Mouse (Mus musculus) neural tube, embryonic 12.5 days (tissue): Measurements from ENCODE around the gene Kank4. TPM values are rescaled to one million over a fixed set of nuclear protein-coding genes. Genes with fewer than 3 reads are reported as not detected.

ENCODE experiments used
- ATAC-seq: fragments of 200-750 bp; cut with Nextera tagmentation; 2 replicates; pipeline ENCODE4 v1.8.0; 2017; ENCODE audit warnings: low read depth, mild to moderate bottlenecking, moderate TSS enrichment, moderate library complexity; ENCODE audit not compliant: low FRiP score
- H3K27ac ChIP-seq: fragments of 300-500 bp; sonication (generic); 2 replicates; pipeline ENCODE4 v1.5.1; 2016
- H3K27me3 ChIP-seq: fragments of 300-500 bp; sonication (generic); replicated peaks from 2 replicates; pipeline ENCODE4 v1.6.1; 2016; ENCODE audit warnings: mild to moderate bottlenecking
- H3K36me3 ChIP-seq: fragments of 300-500 bp; sonication (generic); 2 replicates; pipeline ENCODE4 v1.6.1; 2016; ENCODE audit warnings: mild to moderate bottlenecking
- H3K4me1 ChIP-seq: fragments of 300-500 bp; sonication (generic); 2 replicates; pipeline ENCODE4 v1.6.1; 2016
- H3K4me2 ChIP-seq: fragments of 300-500 bp; sonication (generic); replicated peaks from 2 replicates; pipeline ENCODE4 v1.6.1; 2016; ENCODE audit warnings: mild to moderate bottlenecking
- H3K4me3 ChIP-seq: fragments of 300-500 bp; sonication (generic); 2 replicates; pipeline ENCODE4 v1.5.1; 2016
- H3K9ac ChIP-seq: fragments of 300-500 bp; sonication (generic); 2 replicates; pipeline ENCODE4 v1.6.1; 2016; ENCODE audit warnings: mild to moderate bottlenecking
- H3K9me3 ChIP-seq: fragments of 300-500 bp; sonication (generic); 2 replicates; pipeline ENCODE4 v1.6.1; 2016; ENCODE audit warnings: mild to moderate bottlenecking
- WGBS: fragments of 180-500 bp; shearing (Covaris S2); methylation state at CpG from one replicate; pipeline ENCODE4 v1.1.7; 2016; 5-methylcytosine and 5-hydroxymethylcytosine counted together
- polyA plus RNA-seq: library from polyadenylated mRNA; unstranded; fragments of >200 nt; fragmentation: Nextera tagmentation; extraction: Ambion mirVana; gene quantifications from 2 replicates; pipeline ENCODE4 v1.2.1, GENCODE M21; 2016

Kank4 gene
- polyA plus RNA-seq, 1 experiment from 2014 or later, result 0.53 TPM

DNA sequence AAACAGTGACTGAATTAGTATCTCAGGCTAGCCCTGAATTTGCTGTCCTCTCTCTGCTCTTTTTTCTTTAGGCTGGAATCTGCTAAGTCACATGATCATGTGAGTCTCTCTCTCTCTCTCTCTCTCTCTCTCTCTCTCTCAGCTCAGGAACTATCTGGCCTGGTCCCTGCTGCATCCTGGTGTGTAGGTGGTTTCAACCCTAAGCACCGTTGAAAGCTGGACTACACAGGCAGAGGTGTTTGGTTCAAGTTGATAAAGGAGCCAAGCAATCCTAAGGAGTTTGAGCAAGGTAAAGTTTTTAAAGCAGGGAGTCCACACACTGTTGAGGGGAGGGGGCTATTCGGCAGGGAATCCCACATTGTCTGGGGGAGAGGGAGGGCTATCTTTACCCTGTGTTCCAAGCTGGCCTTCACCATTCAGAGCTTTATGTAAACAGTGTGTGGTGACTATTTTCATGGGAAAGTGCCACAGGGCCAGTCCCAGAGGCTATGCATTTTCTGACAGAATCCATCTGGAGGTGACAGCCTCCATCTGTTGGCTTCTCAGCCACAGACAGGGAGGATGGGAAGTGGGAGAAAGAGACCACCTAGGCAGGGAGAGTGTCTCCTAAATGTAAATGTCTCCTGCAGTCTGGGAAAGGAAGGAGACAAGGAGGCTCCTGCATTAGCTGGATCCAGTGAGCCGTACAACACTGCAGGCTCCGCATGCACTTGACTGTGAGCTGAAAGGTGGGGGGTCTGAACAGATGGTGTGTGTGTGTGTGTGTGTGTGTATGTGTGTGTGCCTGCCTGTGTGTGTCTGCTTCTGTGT, 59.1 kb downstream of the Kank4 start:
- 66% methylated on average over 4 of the region's 4 CpGs for WGBS
- H3K9ac ChIP-seq, result no peak overlapping the region
- peaks cover 15% of the 10 kb centered on the region; the same call in 1 of the 2 replicates for H3K4me1 ChIP-seq
- no peaks in the 10 kb centered on the region for H3K36me3 ChIP-seq
- H3K27me3 ChIP-seq, result no peaks in the 10 kb centered on the region
- H3K9me3 ChIP-seq, result no peaks in the 10 kb centered on the region
- no peak overlapping the region for H3K27ac ChIP-seq
- ATAC-seq, result peak; percentile 45; the same call in 1 of the 2 replicates
- H3K4me3 ChIP-seq, result no peak overlapping the region
- H3K4me2 ChIP-seq, result no peak overlapping the region

- Histone ChIP-seq H3K27me3 (no peaks in the 10 kb centered on the region), H3K4me1 (peaks cover 13% of the 10 kb centered on the region; the same call in 1 of the 2 replicates), H3K4me3 (no peak overlapping the region), H3K9ac (no peak overlapping the region), H3K36me3 (no peaks in the 10 kb centered on the region), H3K27ac (no peak overlapping the region), H3K4me2 (no peak overlapping the region), H3K9me3 (no peaks in the 10 kb centered on the region)
- ATAC-seq, result no peak
- 42% methylated on average over 11 of the region's 11 CpGs for WGBS
These were observed 61.2 kb downstream of the Kank4 start for GRCm38 (mm10) chr4:98756141-98756540.

DNA sequence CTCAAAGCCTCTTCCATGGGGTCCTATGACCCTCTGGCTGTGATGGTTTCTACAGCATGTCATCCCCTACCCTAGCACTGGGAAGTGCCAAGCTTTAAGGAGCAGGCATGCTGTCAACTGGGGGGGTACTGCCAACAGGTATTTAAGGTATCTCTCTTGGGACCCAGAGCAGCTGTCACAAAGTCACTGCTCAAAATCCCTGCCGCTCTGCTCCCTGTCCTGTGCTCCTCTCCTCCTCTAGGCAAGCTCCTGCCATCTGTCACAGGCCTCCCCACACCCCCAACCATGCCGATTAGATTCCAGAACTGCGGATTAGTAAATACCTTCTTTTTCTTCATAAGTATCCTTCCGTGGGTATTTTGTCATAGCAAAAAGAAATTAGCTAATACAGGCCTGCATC, 62.9 kb downstream of the Kank4 start:
- WGBS, result 81% methylated on average over 4 of the region's 4 CpGs
- H3K9ac ChIP-seq, result no peak overlapping the region
- no peak for ATAC-seq

GRCm38 (mm10) chr4:98743906-98744210, 73.5 kb downstream of the Kank4 start:
- WGBS, result 20% methylated on average over 7 of the region's 7 CpGs
- Histone ChIP-seq H3K27me3 (no peaks in the 10 kb centered on the region), H3K9ac (no peak overlapping the region), H3K9me3 (no peaks in the 10 kb centered on the region), H3K27ac (no peak overlapping the region), H3K4me1 (0 out of 2 replicates have a peak, but pooled peaks cover 4% of the 10 kb centered on the region), H3K4me2 (no peak overlapping the region), H3K4me3 (no peak overlapping the region), H3K36me3 (no peaks in the 10 kb centered on the region)
- ATAC-seq, result no peak

More for the DNA sequence above, 62.9 kb downstream of the Kank4 start:
- Histone ChIP-seq H3K4me1 (peaks cover 13% of the 10 kb centered on the region; the same call in 1 of the 2 replicates), H3K4me3 (no peak overlapping the region), H3K27me3 (no peaks in the 10 kb centered on the region), H3K9me3 (no peaks in the 10 kb centered on the region), H3K4me2 (no peak overlapping the region), H3K36me3 (no peaks in the 10 kb centered on the region), H3K27ac (no peak overlapping the region)

DNA sequence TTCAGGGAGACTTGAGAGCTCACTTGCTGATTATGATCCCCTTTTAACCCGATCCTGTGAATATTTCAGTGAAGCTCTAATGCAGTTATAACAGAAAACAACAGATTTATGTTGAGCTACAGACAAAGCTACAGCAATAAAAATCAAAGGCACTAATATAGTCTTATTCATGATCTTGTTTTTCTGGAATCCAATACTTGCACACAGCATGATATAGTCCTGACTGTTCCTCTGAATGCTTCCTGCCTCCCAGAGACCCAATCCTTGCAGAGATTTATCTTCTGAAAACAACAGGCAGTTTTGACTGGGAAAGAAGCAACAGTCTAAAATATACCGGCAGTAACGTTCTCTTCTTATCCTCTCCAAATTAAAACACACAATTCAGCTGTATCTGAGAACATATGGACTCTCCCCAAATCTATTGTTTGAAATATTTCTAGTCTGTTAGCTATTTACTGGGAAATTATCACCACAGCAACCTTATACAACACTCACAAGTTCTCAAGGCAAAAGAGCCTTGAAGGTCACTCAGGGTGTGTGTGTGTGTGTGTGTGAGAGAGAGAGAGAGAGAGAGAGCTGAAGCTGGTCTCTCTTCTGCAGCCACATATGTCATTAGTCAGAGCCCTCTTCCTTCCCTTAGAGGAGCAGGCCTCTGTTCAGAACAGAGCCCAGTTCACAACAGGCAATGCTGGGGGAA, 74.0 kb downstream of the Kank4 start:
- Histone ChIP-seq H3K27me3 (no peaks in the 10 kb centered on the region), H3K9ac (0 out of 2 replicates have a peak overlapping the region, but pooled peaks have one; percentile 13), H3K36me3 (no peaks in the 10 kb centered on the region), H3K4me1 (0 out of 2 replicates have a peak, but pooled peaks cover 4% of the 10 kb centered on the region), H3K4me3 (no peak overlapping the region), H3K4me2 (no peak overlapping the region), H3K9me3 (no peaks in the 10 kb centered on the region), H3K27ac (no peak overlapping the region)
- WGBS, result 69% methylated on average over 3 of the region's 3 CpGs
- no peak for ATAC-seq

- WGBS, result 50% methylated on average over 2 of the region's 2 CpGs
- no peak for ATAC-seq
These were observed 77.6 kb downstream of the Kank4 start for GRCm38 (mm10) chr4:98739753-98740152.

GRCm38 (mm10) chr4:98733660-98734059, 83.7 kb downstream of the Kank4 start:
- H3K27ac ChIP-seq, result no peak overlapping the region
- WGBS, result 95% methylated on average over 16 of the region's 16 CpGs
- H3K4me3 ChIP-seq, result no peak overlapping the region
- H3K9me3 ChIP-seq, result no peaks in the 10 kb centered on the region
- no peak overlapping the region for H3K9ac ChIP-seq
- no peaks in the 10 kb centered on the region for H3K4me1 ChIP-seq
- H3K4me2 ChIP-seq, result no peak overlapping the region
- H3K27me3 ChIP-seq, result peaks cover 6% of the 10 kb centered on the region; the same call in 1 of the 2 replicates
- no peaks in the 10 kb centered on the region for H3K36me3 ChIP-seq
- ATAC-seq, result no peak

More at GRCm38 (mm10) chr4:98739753-98740152, 77.6 kb downstream of the Kank4 start:
- H3K4me1 ChIP-seq, result 0 out of 2 replicates have a peak, but pooled peaks cover 4% of the 10 kb centered on the region
- no peaks in the 10 kb centered on the region for H3K36me3 ChIP-seq
- no peak overlapping the region for H3K27ac ChIP-seq
- no peak overlapping the region for H3K9ac ChIP-seq
- H3K9me3 ChIP-seq, result no peaks in the 10 kb centered on the region
- no peak overlapping the region for H3K4me2 ChIP-seq
- no peaks in the 10 kb centered on the region for H3K27me3 ChIP-seq
- H3K4me3 ChIP-seq, result no peak overlapping the region

GRCm38 (mm10) chr4:98728716-98729115, 88.6 kb downstream of the Kank4 start:
- H3K9ac ChIP-seq, result no peak overlapping the region
- 58% methylated on average over 7 of the region's 7 CpGs for WGBS
- H3K4me2 ChIP-seq, result no peak overlapping the region
- ATAC-seq, result no peak
- H3K36me3 ChIP-seq, result no peaks in the 10 kb centered on the region
- H3K27me3 ChIP-seq, result peaks cover 35% of the 10 kb centered on the region
- H3K27ac ChIP-seq, result no peak overlapping the region
- H3K9me3 ChIP-seq, result no peaks in the 10 kb centered on the region
- peaks cover 17% of the 10 kb centered on the region for H3K4me1 ChIP-seq
- H3K4me3 ChIP-seq, result no peak overlapping the region

- H3K27ac ChIP-seq, result no peak overlapping the region
- ATAC-seq, result no peak
These were observed 89.4 kb downstream of the Kank4 start for GRCm38 (mm10) chr4:98727959-98728347.

DNA sequence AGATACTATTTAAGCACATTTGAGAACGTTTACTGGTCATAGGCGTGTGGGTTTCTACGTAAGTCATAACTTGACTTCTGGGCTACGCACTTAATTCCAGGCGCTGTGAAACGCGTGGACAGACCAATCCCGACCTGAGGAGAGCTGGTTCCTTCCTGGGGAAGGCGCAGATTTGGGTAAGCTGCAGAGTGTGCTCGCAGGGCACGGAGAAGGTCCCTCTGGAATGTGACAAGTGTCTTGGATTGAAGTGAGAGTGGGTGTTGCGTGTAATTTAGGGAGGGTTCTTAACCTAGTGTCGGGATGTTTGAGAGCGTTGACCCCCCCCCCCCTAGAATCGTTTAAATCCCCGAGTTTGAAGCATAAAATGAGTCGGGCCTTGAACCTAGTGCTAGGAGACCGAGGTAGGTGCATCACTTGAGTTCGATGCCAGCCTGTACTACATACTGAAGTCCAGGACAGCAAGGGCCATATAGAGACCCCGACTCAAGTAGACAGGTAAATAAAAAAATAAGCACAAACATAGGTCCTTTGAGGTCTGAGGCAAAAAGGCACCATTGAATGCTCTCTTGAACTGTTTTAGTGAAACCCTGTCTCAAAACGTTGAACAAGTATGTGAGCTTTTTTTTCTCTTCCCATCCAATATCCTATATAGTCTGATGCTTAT, 89.9 kb downstream of the Kank4 start:
- Histone ChIP-seq H3K27me3 (peaks cover 35% of the 10 kb centered on the region), H3K4me3 (peak overlapping the region; percentile 29), H3K36me3 (no peaks in the 10 kb centered on the region), H3K27ac (no peak overlapping the region), H3K9me3 (no peaks in the 10 kb centered on the region), H3K4me2 (peak overlapping the region; percentile 62), H3K9ac (no peak overlapping the region), H3K4me1 (peaks cover 17% of the 10 kb centered on the region)
- ATAC-seq, result no peak; the same call in 1 of the 2 replicates
- WGBS, result 4% methylated on average over 21 of the region's 21 CpGs

More at GRCm38 (mm10) chr4:98727959-98728347, 89.4 kb downstream of the Kank4 start:
- H3K4me1 ChIP-seq, result peaks cover 17% of the 10 kb centered on the region
- H3K36me3 ChIP-seq, result no peaks in the 10 kb centered on the region
- peaks cover 35% of the 10 kb centered on the region for H3K27me3 ChIP-seq
- peak overlapping the region; percentile 62 for H3K4me2 ChIP-seq
- H3K9me3 ChIP-seq, result no peaks in the 10 kb centered on the region
- no peak overlapping the region for H3K9ac ChIP-seq
- under 1% methylated on average over 10 of the region's 10 CpGs for WGBS
- H3K4me3 ChIP-seq, result no peak overlapping the region

- 4% methylated on average over 29 of the region's 29 CpGs for WGBS
- Histone ChIP-seq H3K4me1 (peaks cover 17% of the 10 kb centered on the region), H3K9me3 (no peaks in the 10 kb centered on the region), H3K36me3 (no peaks in the 10 kb centered on the region), H3K9ac (no peak within 1 kb of the TSS), H3K27ac (no peak within 1 kb of the TSS), H3K27me3 (peaks cover 35% of the 10 kb centered on the region), H3K4me3 (peak within 1 kb of the TSS; percentile 29), H3K4me2 (peak within 1 kb of the TSS; percentile 62)
- peak; percentile 48; the same call in 1 of the 2 replicates for ATAC-seq
These were observed 90.6 kb downstream of the Kank4 start, which contains the start of gene L1td1 for GRCm38 (mm10) chr4:98726590-98727237. TSS of gene L1td1 (plus strand) at chr4:98726734.
